Mouse (Mus musculus) midbrain, embryonic 10.5 days (tissue): ENCODE measurements around the gene Olfr299. TPM values are rescaled to one million over a fixed set of nuclear protein-coding genes. Genes with fewer than 3 reads are reported as not detected.

Source experiments
- DNase-seq: peaks from one replicate; pipeline ENCODE4 v3.0.0-alpha.2; 2017; ENCODE audit warnings: low spot score
- H3K27ac ChIP-seq: fragments of 300-500 bp; sonication (generic); replicated peaks from 2 replicates; pipeline ENCODE4 v1.5.1; 2016; ENCODE audit warnings: mild to moderate bottlenecking
- H3K27me3 ChIP-seq: fragments of 300-500 bp; sonication (generic); 2 replicates; pipeline ENCODE4 v1.6.1; 2016; ENCODE audit warnings: low read depth, mild to moderate bottlenecking; ENCODE audit not compliant: poor library complexity, severe bottlenecking
- H3K36me3 ChIP-seq: fragments of 300-500 bp; sonication (generic); 2 replicates; pipeline ENCODE4 v1.6.1; 2016; ENCODE audit warnings: mild to moderate bottlenecking, moderate library complexity
- H3K4me1 ChIP-seq: fragments of 300-500 bp; sonication (generic); 2 replicates; pipeline ENCODE4 v1.6.1; 2016
- H3K4me3 ChIP-seq: fragments of 300-500 bp; sonication (generic); 2 replicates; pipeline ENCODE4 v1.5.1; 2016; ENCODE audit warnings: mild to moderate bottlenecking, moderate library complexity
- H3K9me3 ChIP-seq: fragments of 300-500 bp; sonication (generic); replicated peaks from 2 replicates; pipeline ENCODE4 v1.6.1; 2016; ENCODE audit warnings: mild to moderate bottlenecking
- WGBS: fragments of 180-500 bp; shearing (Covaris S2); methylation state at CpG from one replicate; pipeline ENCODE4 v1.1.7; 2016; 5-methylcytosine and 5-hydroxymethylcytosine counted together
- polyA plus RNA-seq: library from polyadenylated mRNA; unstranded; fragments of >200 nt; fragmentation: Nextera tagmentation; extraction: Ambion mirVana; gene quantifications from 2 replicates; pipeline ENCODE4 v1.2.1, GENCODE M21; 2016

Olfr299 gene
- not detected in 2 replicates for polyA plus RNA-seq

DNA sequence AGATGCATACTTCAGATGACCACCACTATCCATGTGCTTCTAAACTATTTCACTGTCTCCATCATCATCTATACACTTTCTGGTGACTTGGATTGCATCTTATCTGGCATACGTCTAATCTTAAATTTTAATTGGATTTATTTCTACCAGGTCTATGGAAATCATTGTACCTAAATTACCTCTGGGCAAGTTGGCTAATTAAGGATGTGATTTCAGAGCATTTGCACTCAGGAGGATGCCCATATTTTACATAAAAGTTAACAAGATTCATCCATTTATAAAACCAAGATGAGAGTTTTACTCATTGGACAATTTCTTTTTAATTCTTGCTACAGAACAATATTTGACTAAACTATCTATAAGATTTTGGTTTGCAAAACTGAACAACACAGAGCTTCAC is at the start of gene Olfr299:
TSS of gene Olfr299 (plus strand) at position 301 of the 400 bp plus-strand sequence.
- DNase-seq = no peak
- Histone ChIP-seq H3K4me3 (no peak within 1 kb of the TSS), H3K27me3 (no peaks in the 10 kb centered on the region), H3K27ac (no peak within 1 kb of the TSS), H3K9me3 (no peaks in the 10 kb centered on the region), H3K36me3 (no peaks in the 10 kb centered on the region), H3K4me1 (no peaks in the 10 kb centered on the region)
- WGBS = 94% methylated on average over 1 of the region's 1 CpGs

- Histone ChIP-seq H3K27me3 (no peaks in the 10 kb centered on the region), H3K9me3 (no peaks in the 10 kb centered on the region), H3K4me3 (no peak within 1 kb of the TSS), H3K36me3 (no peaks in the 10 kb centered on the region), H3K27ac (no peak within 1 kb of the TSS), H3K4me1 (no peaks in the 10 kb centered on the region)
- DNase-seq = no peak
- 83% methylated on average over 1 of the region's 1 CpGs for WGBS
These were observed 32.7 kb downstream of the Olfr299 start, which contains the start of gene Olfr298 for GRCm38 (mm10) chr7:86492384-86492783. Gene Olfr298, minus strand, starts transcription at chr7:86492484.

Other genes starting within 250 kb of the Olfr299 start
- gene Vmn2r76, start 213.6 kb upstream of the Olfr299 start, polyA plus RNA-seq = not detected in 2 replicates
- gene Olfr310, start 182.7 kb upstream of the Olfr299 start, polyA plus RNA-seq = not detected in 2 replicates
- not detected in 2 replicates for gene Olfr309, start 146.2 kb upstream of the Olfr299 start, polyA plus RNA-seq
- gene Olfr308, start 134.3 kb upstream of the Olfr299 start, polyA plus RNA-seq = not detected in 2 replicates
- not detected in 2 replicates for gene Olfr307, start 122.3 kb upstream of the Olfr299 start, polyA plus RNA-seq
- not detected in 2 replicates for gene Olfr305, start 93.0 kb upstream of the Olfr299 start, polyA plus RNA-seq
- not detected in 2 replicates for gene Olfr304, start 73.3 kb upstream of the Olfr299 start, polyA plus RNA-seq
- gene Olfr303, start 62.1 kb upstream of the Olfr299 start, polyA plus RNA-seq = not detected in 2 replicates
- not detected in 2 replicates for gene Olfr301, start 56.1 kb upstream of the Olfr299 start, polyA plus RNA-seq
- gene Olfr298, start 32.6 kb downstream of the Olfr299 start, polyA plus RNA-seq = not detected in 2 replicates
- gene Olfr297, start 60.0 kb downstream of the Olfr299 start, polyA plus RNA-seq = not detected in 2 replicates
- not detected in 2 replicates for gene Olfr295, start 123.9 kb downstream of the Olfr299 start, polyA plus RNA-seq
- not detected in 2 replicates for gene Olfr294, start 156.7 kb downstream of the Olfr299 start, polyA plus RNA-seq
- gene Olfr293, start 189.1 kb downstream of the Olfr299 start, polyA plus RNA-seq = not detected in 2 replicates
- not detected in 2 replicates for gene Olfr292, start 228.4 kb downstream of the Olfr299 start, polyA plus RNA-seq